In the genomic region with DNA sequence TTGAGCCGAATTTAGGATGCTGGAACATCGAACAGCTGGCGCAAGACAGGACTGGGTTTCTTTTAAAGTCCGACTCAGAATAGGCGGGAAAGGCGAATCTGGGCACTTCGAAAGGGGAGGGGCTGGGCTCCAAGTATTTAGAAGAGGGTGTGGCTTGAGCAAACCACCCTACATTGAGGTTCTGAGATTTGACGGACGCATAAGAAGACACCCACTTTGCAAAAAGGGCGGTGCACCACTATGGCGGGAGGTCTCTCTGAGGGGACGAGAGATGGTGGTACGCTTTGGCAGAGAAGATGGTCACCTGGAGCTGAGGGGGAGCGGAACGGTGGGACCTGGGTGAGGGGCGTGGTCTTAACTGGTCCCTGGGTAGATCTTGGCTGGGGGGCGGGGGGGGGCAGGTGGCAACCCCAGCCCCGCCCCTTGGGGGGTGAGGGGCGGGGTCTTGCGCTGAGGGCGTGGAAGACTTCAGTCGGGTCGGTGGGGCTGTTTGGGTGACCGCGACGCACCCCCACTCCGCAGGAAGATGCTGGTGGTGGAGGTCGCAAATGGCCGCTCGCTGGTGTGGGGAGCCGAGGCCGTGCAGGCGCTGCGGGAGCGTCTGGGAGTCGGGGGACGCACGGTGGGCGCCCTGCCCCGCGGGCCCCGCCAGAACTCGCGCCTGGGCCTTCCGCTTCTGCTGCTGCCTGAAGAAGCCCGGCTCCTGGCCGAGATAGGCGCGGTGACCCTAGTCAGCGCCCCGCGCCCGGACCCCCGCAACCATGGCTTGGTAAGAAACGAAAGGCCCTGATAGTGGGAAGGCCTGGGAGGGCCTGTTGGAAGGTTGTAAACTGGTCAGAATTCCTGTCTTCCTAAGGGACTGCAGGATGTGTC, we compare ENCODE assay signal across 1 mouse cellular context.
TF ChIP-seq lines count a peak whose summit lies in the region.

No protein-coding gene starts in this region.

TF ChIP-seq in CH12.LX, 34 proteins besides CTCF, POLR2A, EP300 and RAD21:
- no peak for TF ChIP-seq JUND (conservative IDR thresholded peaks at IDR 0.05; ENCODE audit: low read depth, low read length)
- no peak for TF ChIP-seq BHLHE40 (IDR thresholded peaks at IDR 0.05; ENCODE audit: low read depth, low read length)
- TF ChIP-seq MAZ (IDR thresholded peaks at IDR 0.05; ENCODE audit: low read depth, low read length), result no peak; the same call in 1 of the 2 replicates
- no peak for TF ChIP-seq RCOR1 (conservative IDR thresholded peaks at IDR 0.05; ENCODE audit: low read depth, low read length)
- TF ChIP-seq E2F4 (IDR thresholded peaks at IDR 0.05; ENCODE audit: insufficient replicate concordance, low read depth, low read length), result peak; percentile 87; the same call in 1 of the 2 replicates
- TF ChIP-seq SIN3A (IDR thresholded peaks at IDR 0.05; ENCODE audit: low read length), result peak; percentile 79
- no peak for TF ChIP-seq MEF2A (IDR thresholded peaks at IDR 0.05; ENCODE audit: borderline replicate concordance, low read depth, low read length)
- TF ChIP-seq IRF4 (IDR thresholded peaks at IDR 0.05; ENCODE audit: low read depth, low read length), result 0 out of 2 replicates have a peak, but pooled peaks have one; percentile 5
- TF ChIP-seq MAX (IDR thresholded peaks at IDR 0.05; ENCODE audit: low read length), result 0 out of 2 replicates have a peak, but pooled peaks have one; percentile 2
- no peak; the same call in 1 of the 2 replicates for TF ChIP-seq HCFC1 (IDR thresholded peaks at IDR 0.05; ENCODE audit: low read depth, low read length)
- TF ChIP-seq ZKSCAN1 (IDR thresholded peaks at IDR 0.05; ENCODE audit: borderline replicate concordance, low read depth, low read length), result no peak
TF ChIP-seq in CH12.LX: peak in this region for 4.
